Mouse (Mus musculus): ENCODE results near the gene A230072I06Rik.

DNA sequence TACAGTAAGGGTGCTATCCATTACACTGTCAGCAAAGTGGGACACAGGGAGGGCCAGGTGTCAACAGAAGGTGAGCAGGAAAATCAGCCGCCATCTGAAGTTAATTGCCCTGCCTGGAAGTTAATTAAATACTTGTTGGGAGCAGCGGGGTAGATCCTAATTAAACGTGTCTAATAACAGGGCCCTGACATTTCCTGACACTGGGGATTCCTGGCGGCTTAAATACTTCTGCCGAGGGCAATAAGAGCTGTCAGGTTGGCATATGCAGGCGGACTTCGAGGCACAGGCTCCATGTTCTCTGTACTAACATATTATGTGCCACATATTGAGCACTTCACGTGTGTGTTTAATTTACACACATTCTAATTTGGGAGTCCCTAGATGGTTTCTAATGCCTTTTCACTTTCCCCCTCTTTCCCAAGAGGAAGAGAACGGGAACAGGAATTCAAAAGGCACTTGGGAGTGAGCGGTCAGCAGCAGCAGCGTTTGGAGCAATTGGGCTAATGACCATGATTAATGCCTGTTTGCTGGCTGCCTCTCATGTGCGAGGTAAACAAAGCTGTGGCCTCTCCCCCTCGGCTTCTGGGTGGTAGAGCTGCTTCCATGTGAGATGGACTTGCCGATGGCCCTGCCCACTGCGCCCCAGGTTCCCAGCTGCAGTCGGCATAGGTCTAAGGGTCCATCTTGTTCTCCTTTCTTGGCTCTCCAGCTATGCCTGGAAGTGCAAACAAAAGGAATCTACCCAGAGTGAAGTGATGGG lies 34.5 kb downstream of the A230072I06Rik start:
- TF ChIP-seq CTCF (conservative IDR thresholded peaks at IDR 0.05; ENCODE audit: low read length) (no peak), POU5F1 (IDR thresholded peaks at IDR 0.05; ENCODE audit: borderline replicate concordance, low read length) (no peak)

Data from E14TG2a.4 (cell line).